Mouse (Mus musculus) stomach, embryonic 16.5 days (tissue): ENCODE results near the gene Calm3. TPM values are rescaled to one million over a fixed set of nuclear protein-coding genes. Genes with fewer than 3 reads are reported as not detected.

Experiments
- ATAC-seq: fragments of 200-750 bp; cut with Nextera tagmentation; 2 replicates; pipeline ENCODE4 v1.8.0; 2017; ENCODE audit warnings: moderate number of reproducible peaks, moderate TSS enrichment; ENCODE audit not compliant: insufficient read depth, low FRiP score
- H3K27ac ChIP-seq: fragments of 300-500 bp; sonication (generic); 2 replicates; pipeline ENCODE4 v1.5.1; 2014; ENCODE audit warnings: low read length
- H3K27me3 ChIP-seq: fragments of 300-500 bp; sonication (generic); 2 replicates; pipeline ENCODE4 v1.6.1; 2014; ENCODE audit warnings: low read length, control low read depth, mixed read lengths; ENCODE audit not compliant: control insufficient read depth, insufficient read depth
- H3K36me3 ChIP-seq: fragments of 300-500 bp; sonication (generic); 2 replicates; pipeline ENCODE4 v1.6.1; 2014; ENCODE audit warnings: low read length; ENCODE audit not compliant: control insufficient read depth, insufficient read depth
- H3K4me1 ChIP-seq: fragments of 300-500 bp; sonication (generic); 2 replicates; pipeline ENCODE4 v1.6.1; 2014; ENCODE audit warnings: low read length, control low read depth, mixed read lengths; ENCODE audit not compliant: control insufficient read depth, insufficient read depth
- H3K4me2 ChIP-seq: fragments of 300-500 bp; sonication (generic); 2 replicates; pipeline ENCODE4 v1.6.1; 2014; ENCODE audit warnings: low read depth, low read length, mixed read lengths
- H3K4me3 ChIP-seq: fragments of 300-500 bp; sonication (generic); replicated peaks from 2 replicates; pipeline ENCODE4 v1.5.1; 2014; ENCODE audit warnings: mild to moderate bottlenecking, low read length
- H3K9ac ChIP-seq: fragments of 300-500 bp; sonication (generic); 2 replicates; pipeline ENCODE4 v1.6.1; 2014; ENCODE audit warnings: low read length
- H3K9me3 ChIP-seq: fragments of 300-500 bp; sonication (generic); replicated peaks from 2 replicates; pipeline ENCODE4 v1.6.1; 2016; ENCODE audit warnings: low read length, control low read depth; ENCODE audit not compliant: control insufficient read depth
- WGBS: fragments of 180-500 bp; shearing (Covaris S2); extraction: QIAGEN DNeasy Blood & Tissue Kit; methylation state at CpG from one replicate; pipeline ENCODE4 v1.1.7; 2014; 5-methylcytosine and 5-hydroxymethylcytosine counted together
- polyA plus RNA-seq: library from polyadenylated mRNA; unstranded; fragments of >200 nt; fragmentation: Nextera tagmentation; extraction: Ambion mirVana; gene quantifications from 2 replicates; pipeline ENCODE4 v1.2.1, GENCODE M21; 2015

Calm3 gene
- polyA plus RNA-seq, 1 experiment from 2014 or later = 126 TPM

DNA sequence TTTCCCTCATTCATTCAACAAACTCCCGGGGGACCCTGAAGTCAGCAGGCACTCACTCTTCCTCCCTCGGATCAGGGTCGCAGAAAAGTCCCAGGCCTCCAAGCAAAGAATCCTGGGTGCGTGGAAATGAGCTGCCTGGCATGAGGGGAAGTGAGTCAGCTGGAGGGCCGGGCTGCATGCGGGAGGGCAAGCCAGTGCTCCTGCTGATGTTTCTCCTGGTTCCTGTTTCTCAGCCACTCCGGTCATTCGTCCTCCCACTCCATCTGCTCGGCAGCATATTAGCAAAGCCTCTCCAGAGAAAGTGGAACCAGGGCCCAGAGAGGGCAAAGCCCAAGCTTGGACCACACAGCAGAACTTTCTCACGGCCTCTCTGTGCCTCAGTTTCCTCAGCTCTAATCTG is 14.0 kb downstream of the Calm3 start:
- Histone ChIP-seq H3K36me3 (no peaks in the 10 kb centered on the region), H3K9me3 (no peaks in the 10 kb centered on the region), H3K4me3 (no peak overlapping the region), H3K4me2 (no peak overlapping the region), H3K27ac (peak overlapping the region; percentile 24; the same call in 1 of the 2 replicates), H3K4me1 (peaks cover 40% of the 10 kb centered on the region), H3K27me3 (no peaks in the 10 kb centered on the region), H3K9ac (peak overlapping the region; percentile 56)
- ATAC-seq = no peak
- 35% methylated on average over 10 of the region's 10 CpGs for WGBS

DNA sequence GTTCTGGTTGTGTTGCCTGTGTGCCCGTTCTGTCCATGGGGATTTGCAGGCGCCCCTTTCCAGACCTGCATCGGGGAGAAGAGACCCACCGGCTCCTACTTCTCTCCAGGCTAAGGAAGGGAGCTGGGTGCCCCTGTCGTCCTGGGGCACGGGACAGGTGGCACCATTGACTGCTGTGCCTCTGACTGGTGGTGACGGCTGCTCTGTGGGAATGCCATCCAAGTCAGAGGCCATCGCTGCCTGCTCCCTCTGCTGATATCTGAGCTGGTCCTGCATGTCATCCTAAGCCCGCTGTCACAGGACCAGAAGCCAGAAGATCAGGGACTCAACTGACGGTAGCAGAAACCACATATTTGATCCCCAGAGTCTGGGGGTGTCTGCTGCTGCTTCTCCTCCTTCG is 15.1 kb downstream of the Calm3 start:
- no peaks in the 10 kb centered on the region for H3K27me3 ChIP-seq
- no peaks in the 10 kb centered on the region for H3K9me3 ChIP-seq
- peak overlapping the region; percentile 24; the same call in 1 of the 2 replicates for H3K27ac ChIP-seq
- H3K36me3 ChIP-seq = no peaks in the 10 kb centered on the region
- WGBS = 58% methylated on average over 11 of the region's 11 CpGs
- ATAC-seq = no peak
- peak overlapping the region; percentile 56 for H3K9ac ChIP-seq
- H3K4me2 ChIP-seq = peak overlapping the region; percentile 23
- H3K4me3 ChIP-seq = 0 out of 2 replicates have a peak overlapping the region, but pooled peaks have one; percentile 1
- H3K4me1 ChIP-seq = peaks cover 45% of the 10 kb centered on the region

DNA sequence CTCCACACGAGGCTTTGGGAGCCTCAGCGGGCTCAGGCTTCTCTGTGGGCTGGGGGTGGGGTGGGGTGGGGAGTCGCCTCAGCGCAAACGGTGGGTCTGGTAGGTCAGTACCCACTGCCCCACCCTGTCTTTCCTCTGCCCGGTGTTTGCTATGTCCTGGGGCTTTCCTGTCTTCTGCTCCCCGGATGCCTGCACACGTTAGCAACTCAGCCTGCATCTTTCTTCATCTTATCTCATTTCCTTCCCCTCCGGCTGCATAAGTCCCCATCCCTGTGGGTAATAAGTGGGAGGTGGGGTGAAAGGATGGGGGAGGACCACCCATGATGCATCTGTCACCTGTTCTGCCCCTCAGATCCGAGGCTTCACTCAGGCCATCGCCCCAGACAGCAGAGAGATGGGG is 15.5 kb downstream of the Calm3 start:
- Histone ChIP-seq H3K4me1 (peaks cover 45% of the 10 kb centered on the region), H3K9ac (peak overlapping the region; percentile 56), H3K27me3 (no peaks in the 10 kb centered on the region), H3K4me3 (0 out of 2 replicates have a peak overlapping the region, but pooled peaks have one; percentile 0), H3K9me3 (no peaks in the 10 kb centered on the region), H3K27ac (0 out of 2 replicates have a peak overlapping the region, but pooled peaks have one; percentile 24), H3K4me2 (peak overlapping the region; percentile 23), H3K36me3 (no peaks in the 10 kb centered on the region)
- WGBS = 33% methylated on average over 11 of the region's 11 CpGs
- no peak for ATAC-seq

DNA sequence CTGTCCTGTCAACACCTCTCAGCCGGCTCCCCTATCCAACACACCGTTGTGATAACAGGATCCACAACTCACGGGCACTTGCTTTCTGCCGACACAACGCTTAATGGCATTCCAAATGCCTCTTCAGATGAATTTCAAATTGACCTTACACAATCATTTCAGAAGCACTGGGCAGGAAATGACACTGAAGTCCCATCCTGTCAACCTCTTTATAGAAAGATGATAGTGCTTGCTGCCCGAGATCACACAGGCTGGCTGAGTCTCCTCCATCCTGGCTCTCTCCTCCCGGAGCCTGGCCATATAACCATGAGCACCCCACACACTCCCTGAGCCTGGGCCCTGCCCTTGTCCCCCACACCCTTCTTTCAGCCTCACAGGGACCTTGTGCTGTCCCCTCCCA is 16.1 kb downstream of the Calm3 start:
- Histone ChIP-seq H3K9me3 (no peaks in the 10 kb centered on the region), H3K4me3 (0 out of 2 replicates have a peak overlapping the region, but pooled peaks have one; percentile 0), H3K27ac (no peak overlapping the region), H3K4me2 (peak overlapping the region; percentile 23), H3K4me1 (peaks cover 45% of the 10 kb centered on the region), H3K9ac (peak overlapping the region; percentile 56; the same call in 1 of the 2 replicates), H3K27me3 (no peaks in the 10 kb centered on the region), H3K36me3 (no peaks in the 10 kb centered on the region)
- WGBS = 58% methylated on average over 7 of the region's 7 CpGs
- no peak for ATAC-seq

DNA sequence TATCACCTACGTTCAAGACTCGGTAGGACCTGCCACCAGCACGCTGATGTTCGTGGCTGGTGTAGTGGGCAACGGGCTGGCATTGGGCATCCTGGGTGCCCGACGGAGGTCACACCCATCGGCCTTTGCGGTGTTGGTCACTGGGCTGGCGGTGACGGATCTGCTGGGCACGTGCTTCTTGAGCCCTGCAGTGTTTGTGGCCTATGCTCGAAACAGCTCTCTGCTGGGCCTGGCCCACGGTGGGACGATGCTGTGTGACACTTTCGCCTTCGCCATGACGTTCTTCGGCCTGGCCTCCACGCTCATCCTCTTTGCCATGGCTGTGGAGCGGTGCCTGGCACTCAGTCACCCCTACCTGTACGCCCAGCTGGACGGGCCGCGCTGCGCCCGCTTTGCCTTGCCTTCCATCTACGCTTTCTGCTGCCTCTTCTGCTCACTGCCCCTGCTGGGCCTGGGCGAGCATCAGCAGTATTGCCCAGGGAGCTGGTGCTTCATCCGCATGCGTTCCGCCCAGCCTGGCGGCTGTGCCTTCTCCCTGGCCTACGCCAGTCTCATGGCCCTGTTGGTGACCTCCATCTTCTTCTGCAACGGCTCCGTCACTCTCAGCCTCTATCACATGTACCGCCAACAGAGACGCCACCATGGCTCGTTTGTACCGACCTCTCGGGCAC is 16.9 kb downstream of the Calm3 start:
- no peak overlapping the region for H3K27ac ChIP-seq
- H3K9ac ChIP-seq = peak overlapping the region; percentile 17; the same call in 1 of the 2 replicates
- 91% methylated on average over 41 of the region's 41 CpGs for WGBS
- no peaks in the 10 kb centered on the region for H3K36me3 ChIP-seq
- H3K4me2 ChIP-seq = 0 out of 2 replicates have a peak overlapping the region, but pooled peaks have one; percentile 23
- no peak for ATAC-seq
- H3K27me3 ChIP-seq = no peaks in the 10 kb centered on the region
- peaks cover 41% of the 10 kb centered on the region for H3K4me1 ChIP-seq
- H3K9me3 ChIP-seq = no peaks in the 10 kb centered on the region
- no peak overlapping the region for H3K4me3 ChIP-seq

DNA sequence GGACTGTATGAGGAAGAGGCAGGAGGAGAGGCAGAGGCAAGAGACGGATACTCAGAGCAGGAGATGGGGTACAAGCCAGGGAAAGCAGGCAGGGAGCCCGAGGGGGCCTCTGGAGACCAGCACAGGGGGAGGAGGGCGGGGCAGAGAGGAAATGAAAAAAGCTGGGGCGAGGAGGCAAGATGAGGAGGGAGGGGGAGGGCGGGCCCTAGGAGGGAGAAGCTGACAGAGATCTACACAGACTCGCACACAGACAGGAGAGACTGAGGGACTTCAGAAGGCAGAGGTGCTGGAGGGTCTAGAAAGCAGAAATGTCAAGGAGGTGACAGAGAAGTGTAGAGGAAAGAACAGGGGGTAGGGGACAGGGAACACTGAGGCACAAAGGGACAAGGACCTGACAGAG is 17.6 kb downstream of the Calm3 start, which contains the start of gene Ptgir:
Gene Ptgir (plus strand): TSS at position 210 of the 400 bp plus-strand sequence.
- no peak within 1 kb of the TSS for H3K4me3 ChIP-seq
- peaks cover 44% of the 10 kb centered on the region for H3K4me1 ChIP-seq
- WGBS = 12% methylated on average over 6 of the region's 6 CpGs
- H3K27ac ChIP-seq = peak within 1 kb of the TSS; percentile 26
- H3K36me3 ChIP-seq = no peaks in the 10 kb centered on the region
- peak within 1 kb of the TSS; percentile 17; the same call in 1 of the 2 replicates for H3K9ac ChIP-seq
- H3K4me2 ChIP-seq = 0 out of 2 replicates have a peak within 1 kb of the TSS, but pooled peaks have one; percentile 23
- H3K9me3 ChIP-seq = no peaks in the 10 kb centered on the region
- H3K27me3 ChIP-seq = no peaks in the 10 kb centered on the region
- peak; percentile 16; the same call in 1 of the 2 replicates for ATAC-seq

DNA sequence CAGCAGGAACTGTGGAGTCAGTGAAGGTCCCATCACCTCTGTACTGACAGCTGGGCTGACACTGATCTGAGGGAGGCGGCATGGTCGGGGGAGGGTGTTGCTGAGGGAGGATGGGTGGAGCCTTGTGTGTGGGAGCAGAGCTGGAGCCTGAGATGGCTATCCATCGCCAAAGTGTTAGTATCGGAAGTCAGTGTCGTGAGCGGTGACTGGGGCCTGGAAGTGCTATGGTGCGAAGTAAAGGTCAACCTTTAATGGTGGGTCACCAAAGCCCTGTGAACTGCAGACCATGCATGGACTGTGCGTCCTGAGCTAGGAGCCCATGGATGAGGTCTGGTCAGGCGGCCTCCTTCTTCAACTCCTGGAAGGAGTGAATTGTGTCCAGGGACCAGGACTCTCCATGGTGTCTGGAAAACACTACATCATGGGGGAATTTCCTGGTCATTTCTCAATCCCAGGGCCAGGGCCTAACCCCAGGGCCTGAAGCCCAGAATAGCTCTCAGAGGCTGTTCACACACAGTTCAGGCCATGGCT is 18.4 kb downstream of the Calm3 start:
- Histone ChIP-seq H3K9me3 (no peaks in the 10 kb centered on the region), H3K27ac (peak overlapping the region; percentile 26), H3K4me2 (no peak overlapping the region), H3K4me3 (no peak overlapping the region), H3K36me3 (no peaks in the 10 kb centered on the region), H3K27me3 (no peaks in the 10 kb centered on the region), H3K9ac (no peak overlapping the region), H3K4me1 (peaks cover 44% of the 10 kb centered on the region)
- 44% methylated on average over 9 of the region's 9 CpGs for WGBS
- peak; percentile 40; the same call in 1 of the 2 replicates for ATAC-seq

DNA sequence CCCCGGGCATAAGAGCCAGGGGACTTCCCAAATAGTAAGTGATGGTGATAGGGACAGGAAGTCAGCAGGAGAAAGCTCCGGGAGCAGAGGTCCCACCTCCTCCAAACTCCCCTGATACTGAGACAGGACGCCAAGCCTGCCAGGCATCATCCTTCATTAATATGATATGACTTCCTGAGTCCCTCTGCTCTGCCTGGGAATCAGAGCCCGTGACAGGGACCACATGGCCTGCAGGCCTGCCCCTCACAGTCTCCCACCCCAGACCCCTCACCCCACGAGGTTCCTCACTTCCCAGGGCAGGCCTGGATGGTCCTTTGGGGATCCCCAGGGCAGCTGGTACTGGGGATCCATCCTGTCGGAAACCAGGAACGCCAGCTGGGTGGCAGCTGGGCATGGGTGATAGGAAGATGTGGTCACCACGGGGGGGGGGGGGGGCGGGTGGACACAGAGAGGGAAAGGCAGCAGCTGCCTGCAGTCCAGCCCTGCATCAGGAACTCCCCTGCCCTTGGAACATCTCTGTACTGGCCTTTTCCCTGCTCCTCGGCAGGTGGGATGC is 19.7 kb downstream of the Calm3 start:
- ATAC-seq = no peak
- no peaks in the 10 kb centered on the region for H3K9me3 ChIP-seq
- H3K4me1 ChIP-seq = peaks cover 34% of the 10 kb centered on the region
- no peaks in the 10 kb centered on the region for H3K36me3 ChIP-seq
- H3K9ac ChIP-seq = 0 out of 2 replicates have a peak overlapping the region, but pooled peaks have one; percentile 7
- H3K4me3 ChIP-seq = no peak overlapping the region
- WGBS = 40% methylated on average over 8 of the region's 10 CpGs
- H3K4me2 ChIP-seq = no peak overlapping the region
- no peaks in the 10 kb centered on the region for H3K27me3 ChIP-seq
- H3K27ac ChIP-seq = no peak overlapping the region

DNA sequence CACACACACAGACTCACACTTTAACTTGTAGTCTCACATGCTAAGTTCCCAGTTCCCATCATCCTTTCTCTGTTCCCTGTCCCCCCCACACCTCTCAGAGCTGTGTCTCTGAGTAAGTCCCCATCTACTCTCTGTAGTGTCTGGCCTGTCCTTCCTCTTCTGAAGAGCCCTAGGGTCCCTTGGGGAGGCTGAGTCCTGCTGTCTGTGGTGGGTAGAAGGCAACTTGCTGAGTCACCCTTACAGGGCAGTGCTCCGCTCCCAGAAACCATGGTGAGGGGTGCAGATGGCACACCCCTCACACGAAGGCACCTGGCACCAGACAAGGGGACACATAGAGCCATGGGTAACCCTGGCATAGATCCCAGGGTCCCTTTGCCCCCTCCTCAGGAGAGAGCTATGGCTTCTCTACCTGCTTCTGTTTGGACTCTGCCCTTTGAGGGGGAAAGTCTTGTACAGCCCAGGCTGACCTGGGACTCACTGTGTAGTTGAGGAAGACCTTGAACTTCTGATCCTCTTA is 20.4 kb downstream of the Calm3 start:
- H3K4me1 ChIP-seq = peaks cover 27% of the 10 kb centered on the region
- WGBS = 71% methylated on average over 2 of the region's 2 CpGs
- no peak overlapping the region for H3K27ac ChIP-seq
- no peaks in the 10 kb centered on the region for H3K36me3 ChIP-seq
- no peak overlapping the region for H3K9ac ChIP-seq
- H3K4me3 ChIP-seq = no peak overlapping the region
- no peak overlapping the region for H3K4me2 ChIP-seq
- H3K27me3 ChIP-seq = no peaks in the 10 kb centered on the region
- ATAC-seq = no peak
- H3K9me3 ChIP-seq = no peaks in the 10 kb centered on the region
